In genomic region chr19:48125731-48126130, GRCm38 (mm10) we compare ENCODE assay signal across 25 mouse cellular contexts.
A peak's percentile ranks its signal among the peaks of the same experiment; 100 is the strongest.
DNase-seq lines count a peak whose midpoint lies in the region; ATAC-seq and TF ChIP-seq lines count a peak whose summit lies in the region.
"Had no signal": no experiment of that assay in that cellular context is flagged by ENCODE, and none has a peak within 500 bp of the region (broad histone marks: within the 10 kb centered on the region; RNA-seq: fewer than 3 reads in every experiment).

No protein-coding gene starts in this region.

- DNase-seq in ES-CJ7 (ENCODE audit: low read depth, low spot score), result peak; percentile 51
- DNase-seq in ES-E14 (ENCODE audit: low read depth, low spot score), result peak; percentile 27
- peak; percentile 69 for DNase-seq in ZHBTc4 (ENCODE audit: low read depth, low spot score)
- DNase-seq in right cerebral cortex, adult 18-20 months, result no peak
- DNase-seq in MN1 (ENCODE audit: low spot score), result no peak
- DNase-seq: adrenal gland, adult 2 months; adrenal gland, adult 8-10 months; adrenal gland, postnatal 10 days; adrenal gland, postnatal 14 days; adrenal gland, postnatal 25 days; adrenal gland, postnatal 36 days; B cell, adult 2 months; cerebellum, adult 11 months; cerebellum, adult 11-12 months; cerebellum, adult 18-20 months; cerebellum, adult 2 months; cerebellum, adult 8-10 months; cerebellum, adult 9-10 months; cerebellum, adult 9-11 months had no signal

- H3K36me3 ChIP-seq in ES-E14 (ENCODE audit: control insufficient read depth, insufficient read depth, low read length, poor library complexity, severe bottlenecking), result no peaks in the 10 kb centered on the region
- H3K36me3 ChIP-seq in forebrain, embryonic 12.5 days (replicated peaks), result no peaks in the 10 kb centered on the region
- H3K36me3 ChIP-seq: G1E had no signal

- H3K4me3 ChIP-seq in ES-E14 (ENCODE audit: insufficient read depth in 1 of 2, low read depth in 1 of 2, low read length in 2 of 2, poor library complexity in 1 of 2, severe bottlenecking in 1 of 2), result no peak overlapping the region
- H3K4me3 ChIP-seq in forebrain, embryonic 12.5 days (replicated peaks), result no peak overlapping the region

- 85% methylated on average over 6 of the region's 6 CpGs for WGBS in forebrain, embryonic 12.5 days

- ATAC-seq in forebrain, embryonic 12.5 days (ENCODE audit: low FRiP score), result no peak
- ATAC-seq: activated CD4-positive, CD25-positive, alpha-beta regulatory T cell, adult 4 months; CD4-positive, CD25-positive, alpha-beta regulatory T cell, adult 4 months; Patski had no signal

- no peaks in the 10 kb centered on the region for H3K27me3 ChIP-seq in forebrain, embryonic 12.5 days
- H3K27me3 ChIP-seq: CH12.LX, Patski had no signal

- no peak overlapping the region for H3K4me2 ChIP-seq in forebrain, embryonic 12.5 days

- no peak overlapping the region for H3K27ac ChIP-seq in ES-E14 (ENCODE audit: insufficient read depth, low read depth, low read length, poor library complexity, severe bottlenecking)
- H3K27ac ChIP-seq in forebrain, embryonic 12.5 days, result no peak overlapping the region

- no peaks in the 10 kb centered on the region for H3K9me3 ChIP-seq in ES-E14 (ENCODE audit: control insufficient read depth, insufficient read depth, low read depth, low read length)
- no peaks in the 10 kb centered on the region for H3K9me3 ChIP-seq in forebrain, embryonic 12.5 days

- in situ Hi-C loops in ES-E14 (cut with MboI; ENCODE audit: low sequenced_read_pairs in 2 of 2, unreplicated experiment in 2 of 2), result no loop called here

- peaks cover 0 to 3% of the 10 kb centered on the region in 2 experiments; a peak in 1 of 4 replicates for H3K4me1 ChIP-seq in ES-E14 (ENCODE audit: control insufficient read depth in 2 of 2, insufficient read depth in 2 of 2, low read length in 2 of 2, poor library complexity in 1 of 2)
- no peaks in the 10 kb centered on the region for H3K4me1 ChIP-seq in forebrain, embryonic 12.5 days

- no peak overlapping the region for H3K9ac ChIP-seq in ES-E14 (ENCODE audit: insufficient read depth, low read depth, low read length, poor library complexity, severe bottlenecking)
- H3K9ac ChIP-seq in forebrain, embryonic 12.5 days, result no peak overlapping the region

TF ChIP-seq in ES-E14, 5 proteins besides CTCF, POLR2A, EP300 and RAD21:
- TF ChIP-seq CHD2 (IDR thresholded peaks at IDR 0.05; ENCODE audit: low read depth, low read length) (no peak), MAFK (IDR thresholded peaks at IDR 0.05; ENCODE audit: insufficient read depth, low read depth, low read length) (no peak), ZC3H11A (IDR thresholded peaks at IDR 0.05; ENCODE audit: borderline replicate concordance, low read depth, low read length) (no peak), HCFC1 (IDR thresholded peaks at IDR 0.05; ENCODE audit: borderline replicate concordance, insufficient read depth, low read length) (no peak), ZNF384 (IDR thresholded peaks at IDR 0.05; ENCODE audit: low read depth, low read length) (no peak)
TF ChIP-seq in ES-E14: peak in this region for 0.

Comparison
In these comparisons a context has a peak if more than half of its experiments do, and no peak if none do; other contexts are left out.
1. DNase-seq: peak in ES-CJ7 (single experiment), ES-E14 (single experiment) and ZHBTc4 (single experiment); none in right cerebral cortex, adult 18-20 months (single experiment) and MN1 (single experiment).